Mouse (Mus musculus) cerebellum, adult 2 months (tissue): Measurements from ENCODE around the gene Rapgef5.

Experiments used
- CTCF ChIP-seq: fragments of 200-500 bp; IDR thresholded peaks from 2 replicates; pipeline ENCODE4 v1.5.1; 2011; ENCODE audit warnings: low read depth, mild to moderate bottlenecking, control low read depth, low read length, moderate library complexity, borderline replicate concordance; ENCODE audit not compliant: insufficient read depth
- POLR2A ChIP-seq: fragments of 200-500 bp; IDR thresholded peaks from 2 replicates; pipeline ENCODE4 v1.6.1; 2011; ENCODE audit warnings: low read length, control low read depth, borderline replicate concordance; ENCODE audit not compliant: insufficient read depth

DNA sequence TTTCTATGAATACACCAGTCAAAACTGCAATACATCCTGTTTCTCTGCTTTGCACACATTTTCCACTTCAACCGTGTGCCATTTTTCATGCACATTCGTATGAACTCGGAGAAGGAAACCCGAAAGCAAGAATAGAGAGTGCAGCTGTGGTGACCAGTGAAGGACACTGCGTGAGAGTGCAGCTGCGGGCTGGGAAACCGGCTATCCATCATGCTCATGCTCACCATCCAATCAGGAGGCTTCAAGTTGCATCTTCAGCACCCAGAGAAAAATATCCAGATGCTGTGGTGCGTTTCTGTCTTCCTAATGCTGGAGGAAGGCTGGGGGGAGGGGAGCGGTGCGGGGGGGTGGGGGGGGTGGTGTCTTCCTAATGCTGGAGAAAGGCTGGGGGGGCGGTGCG lies 291.4 kb downstream of the Rapgef5 start:
- TF ChIP-seq CTCF (no peak), POLR2A (no peak)
